Comparison of ENCODE assay signal across 11 mouse cellular contexts in the genomic region with DNA sequence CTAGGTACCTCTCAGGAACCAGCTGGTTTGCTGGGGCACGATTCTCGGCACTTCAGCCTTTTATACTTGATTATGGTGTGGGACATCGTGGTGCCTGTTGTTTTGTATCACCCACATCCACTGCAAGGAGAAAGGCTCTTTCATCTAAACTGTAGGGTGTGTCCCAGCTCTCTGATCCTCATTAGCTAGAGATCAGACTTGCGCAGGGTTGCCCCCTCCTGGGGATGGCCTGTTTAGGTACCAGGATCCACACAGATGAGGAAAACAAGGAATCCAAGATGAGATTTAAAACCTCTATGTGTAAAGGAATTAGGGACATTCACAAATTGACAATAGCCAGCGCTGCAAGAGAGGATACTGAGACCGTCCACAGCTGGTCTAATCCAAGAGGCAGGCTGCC. TPM values are rescaled to one million over a fixed set of nuclear protein-coding genes. Genes with fewer than 3 reads are reported as not detected.
DNase-seq lines count a peak whose midpoint lies in the region; ATAC-seq lines count a peak whose summit lies in the region.
"Had no signal": no experiment of that assay in that cellular context is flagged by ENCODE, and none has a peak within 500 bp of the region (broad histone marks: within the 10 kb centered on the region; RNA-seq: fewer than 3 reads in every experiment).

No protein-coding gene starts in this region.

- no peaks in the 10 kb centered on the region for H3K4me1 ChIP-seq in kidney, embryonic 14.5 days (ENCODE audit: control insufficient read depth, insufficient read depth, low read length)
- H3K4me1 ChIP-seq in neural tube, embryonic 15.5 days = no peaks in the 10 kb centered on the region
- H3K4me1 ChIP-seq: embryonic facial prominence, embryonic 15.5 days had no signal

- 0 out of 2 replicates have a peak overlapping the region, but pooled peaks have one; percentile 3 for H3K4me2 ChIP-seq in kidney, embryonic 14.5 days (replicated peaks; ENCODE audit: low read depth, low read length)
- peak overlapping the region; percentile 9 for H3K4me2 ChIP-seq in neural tube, embryonic 15.5 days
- H3K4me2 ChIP-seq: embryonic facial prominence, embryonic 15.5 days had no signal

- H3K27me3 ChIP-seq in kidney, embryonic 14.5 days (ENCODE audit: control insufficient read depth, insufficient read depth, low read length) = no peaks in the 10 kb centered on the region
- no peaks in the 10 kb centered on the region for H3K27me3 ChIP-seq in neural tube, embryonic 15.5 days (replicated peaks)
- H3K27me3 ChIP-seq: embryonic facial prominence, embryonic 15.5 days had no signal

- H3K27ac ChIP-seq in kidney, embryonic 14.5 days (ENCODE audit: low read depth, low read length) = no peak overlapping the region
- no peak overlapping the region for H3K27ac ChIP-seq in neural tube, embryonic 15.5 days (replicated peaks)
- H3K27ac ChIP-seq: embryonic facial prominence, embryonic 15.5 days had no signal

- no peak for ATAC-seq in kidney, embryonic 14.5 days (ENCODE audit: low FRiP score, low TSS enrichment)
- ATAC-seq in neural tube, embryonic 15.5 days (ENCODE audit: low FRiP score) = no peak

- H3K9me3 ChIP-seq in kidney, embryonic 14.5 days (ENCODE audit: control insufficient read depth, low read length) = no peaks in the 10 kb centered on the region
- no peaks in the 10 kb centered on the region for H3K9me3 ChIP-seq in neural tube, embryonic 15.5 days (replicated peaks)
- H3K9me3 ChIP-seq: embryonic facial prominence, embryonic 15.5 days had no signal

- no peaks in the 10 kb centered on the region for H3K36me3 ChIP-seq in kidney, embryonic 14.5 days (ENCODE audit: control insufficient read depth, insufficient read depth, low read length)
- H3K36me3 ChIP-seq in neural tube, embryonic 15.5 days = no peaks in the 10 kb centered on the region
- H3K36me3 ChIP-seq: embryonic facial prominence, embryonic 15.5 days had no signal

- WGBS in kidney, embryonic 14.5 days = 55% methylated on average over 6 of the region's 6 CpGs
- 51% methylated on average over 6 of the region's 6 CpGs for WGBS in neural tube, embryonic 15.5 days

- H3K4me3 ChIP-seq in kidney, embryonic 14.5 days (ENCODE audit: low read length) = no peak overlapping the region
- no peak overlapping the region for H3K4me3 ChIP-seq in neural tube, embryonic 15.5 days (replicated peaks)
- H3K4me3 ChIP-seq: embryonic facial prominence, embryonic 15.5 days had no signal

- H3K9ac ChIP-seq in kidney, embryonic 14.5 days (ENCODE audit: low read depth, low read length) = no peak overlapping the region
- H3K9ac ChIP-seq in neural tube, embryonic 15.5 days (replicated peaks) = no peak overlapping the region
- H3K9ac ChIP-seq: embryonic facial prominence, embryonic 15.5 days had no signal

- DNase-seq in cerebellum, postnatal 10 days = peak; percentile 30 to 39
- no peak for DNase-seq in cerebellum, adult 11 months
- DNase-seq in kidney, adult 18-20 months = no peak
- DNase-seq in retina, postnatal 1 day = peak; percentile 12
- DNase-seq in retina, embryonic 14.5 days (ENCODE audit: low spot score) = no peak
- no peak for DNase-seq in MN1 (ENCODE audit: low spot score)
- DNase-seq: right cerebral cortex, adult 18-20 months had no signal

RNA-seq across cellular contexts. Expression of gene Cd109, which starts 14.6 kb away (rescaled TPM):
- 4.3 and 7.9 TPM in 2 replicates for polyA plus RNA-seq in kidney, embryonic 14.5 days (2014; fragmentation: Nextera tagmentation; extraction: Ambion mirVana)
- 1.2 and 3.0 TPM in 2 replicates for polyA plus RNA-seq in neural tube, embryonic 15.5 days (2015; fragmentation: Nextera tagmentation; extraction: Ambion mirVana)
- polyA plus RNA-seq: liver, adult 2 months had no signal

RNA-seq across cellular contexts. Expression of gene Slc17a5, which starts 42.1 kb away (rescaled TPM):
- polyA plus RNA-seq in kidney, embryonic 14.5 days (2014; fragmentation: Nextera tagmentation; extraction: Ambion mirVana) = 9.9 and 16.9 TPM in 2 replicates
- 15.2 and 17.0 TPM in 2 replicates for polyA plus RNA-seq in neural tube, embryonic 15.5 days (2015; fragmentation: Nextera tagmentation; extraction: Ambion mirVana)

Comparison
In these comparisons a context has a peak if more than half of its experiments do, and no peak if none do; other contexts are left out.
1. DNase-seq: peak in cerebellum, postnatal 10 days (2 of 2) and retina, postnatal 1 day (single experiment); none in cerebellum, adult 11 months (single experiment), kidney, adult 18-20 months (single experiment), retina, embryonic 14.5 days (single experiment) and MN1 (single experiment).